20 mouse cellular contexts compared by ENCODE assay signal in genomic region chr11:38021704-38022103, GRCm38 (mm10).
DNase-seq lines count a peak whose midpoint lies in the region; ATAC-seq lines count a peak whose summit lies in the region.
"Had no signal": no experiment of that assay in that cellular context is flagged by ENCODE, and none has a peak within 500 bp of the region (broad histone marks: within the 10 kb centered on the region; RNA-seq: fewer than 3 reads in every experiment).

No protein-coding gene starts in this region.

- DNase-seq in hindbrain, embryonic 11.5 days (ENCODE audit: low spot score): no peak
- DNase-seq in A20 (ENCODE audit: low read depth, low spot score) (peak; percentile 3), R1 (ENCODE audit: low read depth, low spot score) (peak; percentile 3)
- peak; percentile 15 for DNase-seq in retina, postnatal 1 day
- DNase-seq in layer of hippocampus, postnatal 10 days (ENCODE audit: low spot score in 2 of 2): no peak
- DNase-seq: adrenal gland, postnatal 14 days; cerebellum, adult 18-20 months; cerebellum, adult 9-11 months; embryo, embryonic 11 days; gastrocnemius, postnatal 36 days; heart, adult 18-20 months; heart, postnatal 14 days had no signal

- H3K27me3 ChIP-seq in hindbrain, embryonic 16.5 days (replicated peaks; ENCODE audit: control insufficient read depth, insufficient read depth, low read length): no peaks in the 10 kb centered on the region
- H3K27me3 ChIP-seq in hindbrain, embryonic 11.5 days (ENCODE audit: control insufficient read depth, insufficient read depth, low read length): no peaks in the 10 kb centered on the region
- H3K27me3 ChIP-seq: embryonic facial prominence, embryonic 15.5 days; forebrain, embryonic 15.5 days; hindbrain, embryonic 15.5 days had no signal

- H3K9ac ChIP-seq in hindbrain, embryonic 16.5 days (ENCODE audit: low read depth, low read length): no peak overlapping the region
- H3K9ac ChIP-seq in hindbrain, embryonic 11.5 days (ENCODE audit: low read depth, low read length): no peak overlapping the region
- H3K9ac ChIP-seq: embryonic facial prominence, embryonic 15.5 days; forebrain, embryonic 15.5 days; hindbrain, embryonic 15.5 days had no signal

- no peak overlapping the region for H3K27ac ChIP-seq in hindbrain, embryonic 16.5 days (ENCODE audit: low read depth, low read length)
- no peak overlapping the region for H3K27ac ChIP-seq in hindbrain, embryonic 11.5 days (ENCODE audit: low read depth, low read length)
- H3K27ac ChIP-seq: embryonic facial prominence, embryonic 15.5 days; forebrain, embryonic 15.5 days; heart, embryonic 10.5 days; hindbrain, embryonic 15.5 days had no signal

- H3K4me1 ChIP-seq in hindbrain, embryonic 16.5 days (ENCODE audit: control insufficient read depth, insufficient read depth, low read depth, low read length): no peaks in the 10 kb centered on the region
- H3K4me1 ChIP-seq in hindbrain, embryonic 11.5 days (replicated peaks; ENCODE audit: control insufficient read depth, insufficient read depth, low read length): no peaks in the 10 kb centered on the region
- H3K4me1 ChIP-seq: embryonic facial prominence, embryonic 15.5 days; forebrain, embryonic 15.5 days; heart, embryonic 10.5 days; hindbrain, embryonic 15.5 days had no signal

- H3K4me3 ChIP-seq in hindbrain, embryonic 16.5 days (ENCODE audit: low read length): no peak overlapping the region
- no peak overlapping the region for H3K4me3 ChIP-seq in hindbrain, embryonic 11.5 days (ENCODE audit: low read depth, low read length)
- H3K4me3 ChIP-seq: embryonic facial prominence, embryonic 15.5 days; erythroblast, embryonic 14.5 days; forebrain, embryonic 15.5 days; heart, embryonic 10.5 days; hindbrain, embryonic 15.5 days had no signal

- H3K36me3 ChIP-seq in hindbrain, embryonic 16.5 days (ENCODE audit: control insufficient read depth, insufficient read depth, low read length): no peaks in the 10 kb centered on the region
- H3K36me3 ChIP-seq in hindbrain, embryonic 11.5 days (ENCODE audit: control insufficient read depth, insufficient read depth, low read length): no peaks in the 10 kb centered on the region
- H3K36me3 ChIP-seq: embryonic facial prominence, embryonic 15.5 days; forebrain, embryonic 15.5 days; G1E; heart, embryonic 10.5 days; hindbrain, embryonic 15.5 days had no signal

- no peaks in the 10 kb centered on the region for H3K9me3 ChIP-seq in hindbrain, embryonic 16.5 days (ENCODE audit: control insufficient read depth, low read length)
- no peaks in the 10 kb centered on the region for H3K9me3 ChIP-seq in hindbrain, embryonic 11.5 days (ENCODE audit: control insufficient read depth, low read length)
- H3K9me3 ChIP-seq: embryonic facial prominence, embryonic 15.5 days; forebrain, embryonic 15.5 days; heart, embryonic 10.5 days; hindbrain, embryonic 15.5 days had no signal

- peak; percentile 58; the same call in 1 of the 2 replicates for ATAC-seq in hindbrain, embryonic 16.5 days
- no peak for ATAC-seq in hindbrain, embryonic 11.5 days (ENCODE audit: low FRiP score)
- ATAC-seq: activated CD4-positive, CD25-positive, alpha-beta regulatory T cell, adult 4 months; forebrain, embryonic 15.5 days had no signal

- no peak overlapping the region for H3K4me2 ChIP-seq in hindbrain, embryonic 16.5 days (ENCODE audit: low read length)
- H3K4me2 ChIP-seq in hindbrain, embryonic 11.5 days (replicated peaks; ENCODE audit: low read depth, low read length): no peak overlapping the region
- H3K4me2 ChIP-seq: embryonic facial prominence, embryonic 15.5 days; forebrain, embryonic 15.5 days; hindbrain, embryonic 15.5 days had no signal

Comparison
In these comparisons a context has a peak if more than half of its experiments do, and no peak if none do; other contexts are left out.
1. DNase-seq: peak in A20 (single experiment), R1 (single experiment) and retina, postnatal 1 day (single experiment); none in hindbrain, embryonic 11.5 days (single experiment) and layer of hippocampus, postnatal 10 days (0 of 2).